Mouse (Mus musculus) limb, embryonic 14.5 days (tissue): ENCODE measurements at regions not wholly inside any gene's neighbourhood (a gene's known extent, or its start where the extent isn't known, plus 50 kb on each side); places are given as distances from the start of the nearest gene placed in this dataset.

Experiments
- ATAC-seq: fragments of 200-750 bp; cut with Nextera tagmentation; 2 replicates; pipeline ENCODE4 v1.8.0; 2017; ENCODE audit warnings: low read depth, moderate number of reproducible peaks, moderate TSS enrichment; ENCODE audit not compliant: low FRiP score
- DNase-seq: peaks from one replicate; pipeline ENCODE4 v3.0.0-alpha.2; 2015; ENCODE audit warnings: low spot score
- H3K27ac ChIP-seq: fragments of 300-500 bp; sonication (generic); replicated peaks from 2 replicates; pipeline ENCODE4 v1.5.1; 2014; ENCODE audit warnings: low read depth, mild to moderate bottlenecking, low read length, moderate library complexity, mixed read lengths
- H3K27me3 ChIP-seq: fragments of 300-500 bp; sonication (generic); 2 replicates; pipeline ENCODE4 v1.6.1; 2014; ENCODE audit warnings: low read length, mixed read lengths; ENCODE audit not compliant: control insufficient read depth, insufficient read depth
- H3K36me3 ChIP-seq: fragments of 300-500 bp; sonication (generic); 2 replicates; pipeline ENCODE4 v1.6.1; 2014; ENCODE audit warnings: mild to moderate bottlenecking, low read length, moderate library complexity, mixed read lengths; ENCODE audit not compliant: control insufficient read depth, insufficient read depth
- H3K4me1 ChIP-seq: fragments of 300-500 bp; sonication (generic); 2 replicates; pipeline ENCODE4 v1.6.1; 2014; ENCODE audit warnings: antibody characterized with exemption, low read length, mixed read lengths; ENCODE audit not compliant: control insufficient read depth, insufficient read depth
- H3K4me2 ChIP-seq: fragments of 300-500 bp; sonication (generic); replicated peaks from 2 replicates; pipeline ENCODE4 v1.6.1; 2014; ENCODE audit warnings: low read depth, mild to moderate bottlenecking, low read length, moderate library complexity; ENCODE audit not compliant: severe bottlenecking
- H3K4me3 ChIP-seq: fragments of 300-500 bp; sonication (generic); replicated peaks from 2 replicates; pipeline ENCODE4 v1.5.1; 2014; ENCODE audit warnings: low read length
- H3K9ac ChIP-seq: fragments of 300-500 bp; sonication (generic); 2 replicates; pipeline ENCODE4 v1.6.1; 2014; ENCODE audit warnings: mild to moderate bottlenecking, low read depth, low read length, moderate library complexity; ENCODE audit not compliant: severe bottlenecking
- H3K9me3 ChIP-seq: fragments of 300-500 bp; sonication (generic); 2 replicates; pipeline ENCODE4 v1.6.1; 2016; ENCODE audit warnings: low read length; ENCODE audit not compliant: control insufficient read depth
- POLR2A ChIP-seq: fragments of 200-500 bp; IDR thresholded peaks from 2 replicates; pipeline ENCODE4 v1.8.0; 2012; ENCODE audit warnings: inconsistent platforms, mild to moderate bottlenecking, moderate library complexity, borderline replicate concordance; ENCODE audit not compliant: insufficient read depth, insufficient read length; ENCODE audit errors: extremely low read depth
- WGBS: fragments of 180-500 bp; shearing (Covaris S2); extraction: QIAGEN DNeasy Blood & Tissue Kit; methylation state at CpG from one replicate; pipeline ENCODE4 v1.1.7; 2014; 5-methylcytosine and 5-hydroxymethylcytosine counted together

DNA sequence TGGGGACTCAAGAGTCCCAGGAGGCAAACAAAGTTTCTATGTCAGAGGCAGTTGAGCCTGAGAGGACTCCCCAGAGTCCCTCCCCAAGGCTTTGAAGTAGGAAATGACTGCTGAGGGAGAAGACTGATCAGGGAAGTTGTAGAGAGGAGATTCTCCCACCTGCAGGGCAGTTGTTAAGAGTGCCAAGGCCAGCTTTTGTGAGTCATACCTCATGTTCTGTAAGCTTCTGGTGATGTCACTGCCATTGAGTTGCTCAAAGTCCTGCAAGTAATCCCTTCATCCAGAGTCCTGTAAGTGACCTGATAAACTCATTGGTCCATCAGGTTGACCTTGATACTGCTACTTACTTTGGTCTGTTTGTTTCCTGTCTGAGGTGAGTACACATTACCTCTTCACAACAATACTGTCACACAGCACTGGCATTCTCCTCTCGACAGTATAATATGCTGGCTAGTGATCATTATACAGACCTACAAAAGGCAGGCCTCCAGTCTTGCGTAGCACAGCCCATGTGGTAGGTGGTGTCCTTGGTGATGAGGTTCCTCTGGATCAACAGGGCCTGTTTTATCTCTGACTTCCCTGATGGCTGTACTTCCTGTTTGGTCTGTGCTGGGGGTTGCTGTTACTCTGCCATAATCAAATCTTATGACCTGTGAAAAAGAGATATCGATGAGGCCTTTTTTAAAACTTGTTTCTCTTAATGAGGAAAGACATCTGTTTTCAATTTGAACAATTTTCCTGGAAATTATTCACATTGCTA is 125.2 kb upstream of the Slc7a14 start:
- H3K27ac ChIP-seq, result no peak overlapping the region
- TF ChIP-seq POLR2A, result no peak
- ATAC-seq, result peak; percentile 41; the same call in 1 of the 2 replicates
- no peaks in the 10 kb centered on the region for H3K27me3 ChIP-seq
- H3K9me3 ChIP-seq, result no peaks in the 10 kb centered on the region
- no peak overlapping the region for H3K4me2 ChIP-seq
- H3K4me1 ChIP-seq, result no peaks in the 10 kb centered on the region
- no peak for DNase-seq
- no peaks in the 10 kb centered on the region for H3K36me3 ChIP-seq
- WGBS, result 43% methylated on average over 3 of the region's 3 CpGs
- H3K9ac ChIP-seq, result no peak overlapping the region
- H3K4me3 ChIP-seq, result no peak overlapping the region

DNA sequence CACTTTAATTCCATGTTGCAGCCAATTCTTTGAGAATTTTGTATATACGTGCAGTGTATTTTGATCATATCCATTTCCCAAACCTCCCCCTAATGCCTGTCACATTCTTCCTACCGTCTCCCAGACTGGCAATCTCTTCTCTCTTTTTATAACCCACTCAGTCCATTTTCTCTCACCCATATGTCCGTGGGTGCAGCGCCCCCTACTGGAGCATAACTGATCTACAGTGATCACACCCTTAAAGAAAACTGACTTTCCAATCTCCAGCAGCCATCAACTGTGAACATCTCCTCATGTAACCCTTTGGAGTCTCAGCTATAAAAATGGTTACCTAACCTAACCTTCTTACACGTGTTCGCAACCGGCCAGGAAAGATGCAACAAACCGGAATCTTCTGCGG is 123.0 kb upstream of the Slc7a14 start:
- H3K27me3 ChIP-seq, result no peaks in the 10 kb centered on the region
- no peak overlapping the region for H3K4me3 ChIP-seq
- ATAC-seq (no peak), DNase-seq (no peak)
- no peak overlapping the region for H3K9ac ChIP-seq
- no peaks in the 10 kb centered on the region for H3K36me3 ChIP-seq
- no peak for TF ChIP-seq POLR2A
- no peaks in the 10 kb centered on the region for H3K9me3 ChIP-seq
- no peak overlapping the region for H3K27ac ChIP-seq
- no peak overlapping the region for H3K4me2 ChIP-seq
- no peaks in the 10 kb centered on the region for H3K4me1 ChIP-seq
- 85% methylated on average over 9 of the region's 9 CpGs for WGBS

DNA sequence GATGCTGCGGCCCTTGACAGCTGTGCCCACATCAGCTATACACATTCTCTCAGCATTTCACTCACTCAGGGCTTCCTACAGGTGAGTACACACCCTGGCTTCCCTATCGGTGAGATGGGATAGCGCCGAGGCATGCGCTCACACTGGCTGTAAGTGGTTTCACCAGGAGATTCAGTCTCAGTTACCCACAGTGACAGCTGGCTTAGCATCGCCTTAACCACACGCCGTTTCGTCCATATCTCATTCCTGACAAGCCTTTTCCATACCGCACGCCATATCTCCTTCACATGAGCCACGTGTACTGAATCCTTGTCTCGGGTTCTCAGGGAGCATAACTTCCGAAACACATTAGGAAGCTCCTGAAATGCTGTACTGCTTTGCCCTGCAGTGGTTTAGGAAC is 113.3 kb upstream of the Slc7a14 start:
- H3K27ac ChIP-seq, result no peak overlapping the region
- no peaks in the 10 kb centered on the region for H3K36me3 ChIP-seq
- TF ChIP-seq POLR2A, result no peak
- ATAC-seq (no peak), DNase-seq (no peak)
- H3K9me3 ChIP-seq, result no peaks in the 10 kb centered on the region
- H3K4me3 ChIP-seq, result no peak overlapping the region
- no peaks in the 10 kb centered on the region for H3K4me1 ChIP-seq
- no peak overlapping the region for H3K9ac ChIP-seq
- H3K27me3 ChIP-seq, result no peaks in the 10 kb centered on the region
- WGBS, result 90% methylated on average over 14 of the region's 14 CpGs
- H3K4me2 ChIP-seq, result no peak overlapping the region

GRCm38 (mm10) chr3:31408802-31409201 is 98.6 kb upstream of the Slc7a14 start:
- H3K36me3 ChIP-seq, result no peaks in the 10 kb centered on the region
- 86% methylated on average over 4 of the region's 4 CpGs for WGBS
- no peaks in the 10 kb centered on the region for H3K4me1 ChIP-seq
- H3K9me3 ChIP-seq, result no peaks in the 10 kb centered on the region
- H3K4me3 ChIP-seq, result no peak overlapping the region
- H3K4me2 ChIP-seq, result no peak overlapping the region
- DNase-seq, result no peak
- ATAC-seq, result no peak
- TF ChIP-seq POLR2A, result no peak
- H3K27ac ChIP-seq, result no peak overlapping the region
- H3K27me3 ChIP-seq, result no peaks in the 10 kb centered on the region
- H3K9ac ChIP-seq, result no peak overlapping the region

DNA sequence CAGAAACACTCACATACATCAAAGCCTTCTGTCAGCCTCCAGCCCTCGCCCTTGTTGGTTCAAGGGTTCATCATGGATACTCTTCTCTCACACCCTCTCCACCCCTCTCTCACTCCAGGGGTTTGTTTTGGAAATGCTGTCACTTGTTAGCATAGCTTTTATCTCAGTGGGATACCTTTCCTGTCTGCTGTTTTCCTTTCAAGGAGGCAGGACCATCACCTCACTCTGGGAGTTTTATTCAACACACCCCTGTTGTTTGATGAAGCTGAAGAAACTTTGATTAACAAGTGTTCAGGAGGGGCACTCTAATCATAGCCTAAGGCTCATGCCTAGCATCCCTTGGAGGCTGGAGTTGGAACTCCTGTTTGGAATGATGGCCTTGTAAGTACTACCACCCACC is 95.7 kb upstream of the Slc7a14 start:
- ATAC-seq (no peak), DNase-seq (no peak)
- no peak overlapping the region for H3K27ac ChIP-seq
- WGBS, result 12% methylated on average over 1 of the region's 1 CpGs
- no peak overlapping the region for H3K4me2 ChIP-seq
- H3K27me3 ChIP-seq, result no peaks in the 10 kb centered on the region
- H3K4me3 ChIP-seq, result no peak overlapping the region
- no peak for TF ChIP-seq POLR2A
- no peak overlapping the region for H3K9ac ChIP-seq
- H3K9me3 ChIP-seq, result no peaks in the 10 kb centered on the region
- no peaks in the 10 kb centered on the region for H3K36me3 ChIP-seq
- no peaks in the 10 kb centered on the region for H3K4me1 ChIP-seq
